Mouse (Mus musculus) heart, adult 18-20 months (tissue): Measurements from ENCODE around the gene Vps8. TPM values are rescaled to one million over a fixed set of nuclear protein-coding genes. Genes with fewer than 3 reads are reported as not detected.

Experiments used
- DNase-seq, 2 experiments: peaks; one replicate each; pipeline ENCODE4 v3.0.0; 2021 to 2022; ENCODE audit warnings: mixed read lengths in 1 of 2
- total RNA-seq, 2 experiments: library from RNA; stranded (reverse); gene quantifications; 2 replicates each; pipeline ENCODE4 v1.2.3; 2021

Vps8 gene
- total RNA-seq, 2 experiments from 2014 or later: 21.3 to 23.6 TPM

DNA sequence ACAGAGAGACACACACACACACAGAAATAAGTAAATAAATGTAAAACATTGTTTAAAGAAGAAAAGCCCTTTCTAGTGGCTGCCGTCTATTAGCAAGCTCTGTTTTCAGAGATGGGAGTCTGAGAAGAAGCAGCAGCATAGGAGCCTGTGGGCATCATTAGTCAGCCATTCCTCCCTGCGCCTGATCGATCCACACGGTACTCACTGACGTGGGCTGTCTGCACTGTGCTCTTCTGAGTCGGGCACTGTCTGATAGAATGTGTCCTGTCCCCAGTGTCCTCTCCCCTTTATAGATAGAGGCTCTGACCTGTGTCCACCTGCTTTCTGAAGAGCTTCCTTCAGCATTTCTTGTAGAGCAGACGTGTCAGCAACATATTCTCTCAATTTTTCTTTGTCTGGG lies 127.5 kb downstream of the Vps8 start:
- DNase-seq: no peak

DNA sequence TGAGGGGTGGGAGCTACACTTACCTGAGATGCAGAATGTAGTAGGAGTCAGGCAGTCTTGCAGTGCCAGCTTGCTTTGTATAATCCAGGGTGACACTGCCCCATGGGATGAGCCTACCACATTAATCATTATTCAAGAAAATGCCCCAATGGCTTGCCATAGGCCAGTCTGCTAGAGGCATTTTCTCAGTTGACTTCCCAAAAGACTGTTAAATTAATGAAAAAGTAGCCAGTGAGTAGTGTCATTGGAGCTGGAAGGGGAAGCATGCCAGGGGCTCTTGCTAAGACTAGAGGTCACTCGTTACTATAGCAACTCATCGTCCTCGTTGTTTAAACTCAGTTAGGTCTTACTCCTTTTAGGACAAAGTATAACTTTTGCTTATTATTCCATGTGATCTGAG lies 130.6 kb downstream of the Vps8 start:
- DNase-seq: no peak

DNA sequence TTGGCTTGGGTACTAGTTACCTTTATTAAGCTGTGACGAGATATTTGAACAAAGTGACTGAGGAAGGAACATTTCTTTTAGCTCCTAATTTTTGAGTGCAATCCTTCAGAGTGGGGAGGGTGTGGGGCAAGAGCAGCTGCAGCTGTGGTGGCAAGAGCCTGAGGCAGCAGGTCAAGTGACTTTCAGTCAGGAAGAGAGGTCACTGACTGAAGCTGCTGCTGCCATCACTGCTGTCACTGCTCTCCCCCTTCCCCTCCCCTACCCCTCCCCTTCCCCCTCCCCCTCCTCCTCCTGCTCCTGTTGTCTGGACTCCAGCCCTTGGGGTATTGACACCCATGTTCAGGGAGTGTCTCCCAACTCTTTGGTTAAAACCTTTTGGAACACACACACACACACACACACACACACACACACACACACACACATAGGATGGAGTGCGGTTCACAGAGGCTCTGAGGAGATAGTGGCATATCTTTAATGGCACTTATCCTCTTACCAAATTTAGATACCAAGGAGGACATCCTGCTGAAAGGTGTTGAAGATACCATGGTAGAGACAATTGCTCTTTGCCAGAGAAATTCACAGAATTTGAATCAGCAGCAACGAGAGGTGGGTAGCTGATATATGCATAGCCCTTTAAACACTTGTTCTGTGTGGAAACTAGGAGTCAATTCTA lies 139.8 kb downstream of the Vps8 start:
- no peak for DNase-seq

DNA sequence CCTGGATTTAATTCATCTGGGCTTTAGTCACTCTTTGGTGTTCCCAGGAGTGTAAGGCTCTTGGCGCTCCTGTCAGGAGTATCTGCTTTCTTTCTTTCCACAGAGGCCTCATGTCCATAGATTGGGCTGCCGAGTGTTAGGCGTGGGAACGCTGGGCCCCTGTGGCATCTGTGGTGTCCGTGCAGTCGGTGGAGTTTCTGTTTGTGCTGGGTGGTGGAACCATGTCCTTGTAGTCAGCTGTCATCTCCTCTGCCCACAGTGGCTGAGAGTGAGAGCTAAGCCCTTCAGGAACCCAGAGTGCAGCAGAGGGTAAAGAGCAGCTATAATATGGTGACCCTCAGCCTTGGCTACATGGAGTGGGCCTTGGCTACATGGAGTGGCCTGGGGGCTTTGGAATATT lies 140.4 kb downstream of the Vps8 start:
- DNase-seq: no peak

DNA sequence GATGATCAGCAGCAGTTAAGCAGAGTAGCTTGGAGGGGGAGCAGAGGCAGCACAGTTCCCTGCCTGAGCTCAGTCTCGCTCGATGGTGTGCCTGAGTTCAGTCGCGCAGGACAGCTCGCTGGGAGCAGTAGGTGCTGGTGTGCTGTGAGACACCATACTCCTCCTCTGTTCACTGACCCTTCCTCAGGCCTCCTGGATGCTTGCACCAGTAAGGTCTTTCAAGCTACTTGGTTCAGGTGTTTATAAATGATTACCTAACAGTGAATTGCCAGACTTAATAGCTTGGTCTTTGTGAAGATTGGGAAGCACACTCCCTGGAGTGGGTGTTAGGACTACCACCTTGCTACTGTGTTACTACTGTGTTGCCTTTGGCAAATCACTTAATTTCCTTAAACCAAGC lies 144.2 kb downstream of the Vps8 start:
- DNase-seq: no peak

DNA sequence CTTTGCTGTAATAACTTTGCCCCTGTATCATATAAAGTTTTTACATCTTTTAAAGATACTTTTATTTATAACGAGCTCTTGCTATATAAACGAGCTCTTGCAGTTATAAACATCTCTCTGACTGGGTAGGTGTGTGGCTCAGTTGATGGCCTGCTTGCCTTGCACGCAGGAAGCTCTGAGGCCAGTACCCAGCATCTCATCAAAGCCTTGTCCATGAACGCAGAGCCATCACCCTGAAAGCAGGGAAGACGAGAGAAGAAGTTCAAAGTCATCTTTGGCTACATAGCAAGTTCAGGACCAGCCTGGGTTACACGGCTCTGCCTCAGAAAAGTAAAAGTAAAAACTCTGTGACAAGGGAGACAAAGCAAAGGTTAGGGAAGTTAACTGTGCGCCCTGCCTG lies 147.0 kb downstream of the Vps8 start:
- no peak for DNase-seq

DNA sequence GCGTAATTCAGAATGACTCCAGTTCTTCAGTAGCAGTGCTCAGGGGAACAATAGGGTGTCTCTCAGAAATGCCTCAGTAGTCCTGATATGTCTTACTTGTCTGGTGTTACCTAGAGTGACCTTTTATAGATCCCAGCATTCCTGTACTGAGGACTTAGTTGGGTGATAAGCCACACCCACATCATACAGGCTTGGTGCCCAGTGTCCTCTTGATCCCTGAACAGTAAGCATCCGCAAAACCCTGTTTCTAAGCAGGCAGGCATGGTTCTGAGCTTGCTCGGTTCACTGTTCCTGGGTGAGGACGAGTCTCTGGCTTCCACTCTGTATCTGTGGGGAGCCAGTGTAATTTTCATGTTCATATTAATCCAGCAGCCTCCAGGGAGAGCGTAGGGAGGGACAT lies 147.9 kb downstream of the Vps8 start:
- DNase-seq: no peak

DNA sequence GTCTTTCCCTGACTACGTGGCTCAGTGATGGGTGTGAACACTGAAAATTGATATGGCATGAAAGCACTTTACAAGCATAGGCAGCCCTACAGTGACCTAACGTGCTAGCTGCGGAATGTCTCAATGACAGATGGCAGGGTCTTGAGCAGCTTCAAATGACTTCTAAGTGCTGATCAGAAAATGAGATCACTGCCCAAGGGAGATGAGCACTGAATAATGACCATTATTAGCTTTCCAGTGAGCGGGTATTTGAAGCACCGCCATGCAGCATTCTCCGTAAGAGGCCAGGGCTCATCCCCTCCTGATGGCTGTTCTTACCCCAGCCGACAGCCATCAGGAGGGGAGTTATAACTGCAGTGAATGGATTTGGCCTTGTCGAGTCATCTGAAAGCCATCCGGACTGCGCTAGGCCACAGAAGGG lies 153.1 kb downstream of the Vps8 start:
- DNase-seq: no peak

DNA sequence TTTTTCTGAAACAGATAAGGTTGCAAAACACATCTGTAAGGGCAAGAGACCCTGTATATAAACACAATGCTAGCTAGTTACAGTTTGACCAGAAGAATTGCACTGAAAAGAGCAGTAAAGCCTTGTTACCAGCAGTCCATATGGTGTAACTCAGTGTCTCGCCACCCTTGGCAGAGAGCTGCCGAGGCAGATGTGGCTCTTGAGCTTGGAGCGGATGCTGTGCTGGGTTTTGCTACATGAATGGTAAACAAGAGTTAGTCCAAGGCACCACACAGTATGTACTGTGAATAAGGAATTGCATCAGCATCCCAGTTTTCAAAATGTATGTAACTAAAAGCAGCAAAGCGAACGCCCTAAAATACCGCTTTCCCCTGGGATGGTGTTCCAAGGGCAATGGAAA lies 166.2 kb downstream of the Vps8 start:
- no peak for DNase-seq

DNA sequence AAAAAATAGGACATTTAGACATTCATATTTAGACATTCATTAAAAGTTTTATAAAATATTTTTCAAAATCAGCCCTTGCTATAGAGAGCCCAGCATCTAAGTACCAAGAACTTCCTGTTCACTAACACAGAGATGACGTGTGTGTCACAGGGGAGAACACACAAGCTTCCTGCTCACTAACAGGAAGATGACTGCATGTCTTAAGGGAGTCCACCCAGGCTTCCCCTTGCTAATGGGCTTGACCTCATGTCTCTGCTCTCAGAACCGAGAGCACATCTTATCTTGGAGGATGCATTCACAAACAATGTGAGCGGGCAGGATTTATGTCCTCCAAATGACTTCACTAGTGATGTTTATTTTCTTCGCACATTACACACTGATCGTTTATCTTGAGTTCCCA lies 167.9 kb downstream of the Vps8 start:
- peak; percentile 36 to 68 for DNase-seq

DNA sequence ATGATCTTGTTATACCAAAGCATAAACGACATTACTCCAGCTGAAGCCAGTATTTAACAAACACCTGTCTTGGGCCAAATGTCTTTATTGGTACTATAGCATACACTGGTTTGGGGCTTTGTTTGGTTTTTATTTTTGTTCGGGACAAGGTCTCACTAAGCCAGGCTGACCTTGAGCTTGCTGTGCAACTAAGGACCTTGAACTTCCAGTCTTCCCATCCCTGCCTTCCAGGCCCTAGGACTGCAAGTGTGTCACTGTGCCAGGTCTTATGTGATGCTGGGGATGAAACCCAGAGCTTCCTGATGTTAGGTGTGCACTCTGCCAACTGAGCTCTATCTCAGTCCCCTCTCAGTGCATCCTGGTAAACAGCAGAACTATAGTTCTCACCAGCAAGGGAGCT lies 168.6 kb downstream of the Vps8 start:
- no peak for DNase-seq

DNA sequence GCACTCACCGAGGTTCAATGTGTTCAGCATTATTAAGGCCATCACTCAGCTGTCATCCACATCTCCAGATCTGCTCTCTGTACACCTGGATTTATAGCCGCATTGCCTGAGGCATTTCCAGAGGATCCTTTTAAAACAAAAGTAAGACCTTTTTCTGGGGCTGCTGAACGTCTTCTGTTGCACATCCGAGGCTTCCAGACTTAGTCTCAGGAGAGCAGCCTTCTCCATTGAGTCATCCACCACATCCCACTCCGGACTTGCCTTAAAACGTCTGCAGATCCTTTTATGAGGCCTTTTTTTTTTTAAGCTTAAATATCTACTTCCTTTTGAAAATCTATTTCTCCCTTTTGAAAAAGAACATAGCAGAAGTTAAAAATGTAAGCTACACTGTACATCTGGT lies 172.6 kb downstream of the Vps8 start:
- no peak for DNase-seq

DNA sequence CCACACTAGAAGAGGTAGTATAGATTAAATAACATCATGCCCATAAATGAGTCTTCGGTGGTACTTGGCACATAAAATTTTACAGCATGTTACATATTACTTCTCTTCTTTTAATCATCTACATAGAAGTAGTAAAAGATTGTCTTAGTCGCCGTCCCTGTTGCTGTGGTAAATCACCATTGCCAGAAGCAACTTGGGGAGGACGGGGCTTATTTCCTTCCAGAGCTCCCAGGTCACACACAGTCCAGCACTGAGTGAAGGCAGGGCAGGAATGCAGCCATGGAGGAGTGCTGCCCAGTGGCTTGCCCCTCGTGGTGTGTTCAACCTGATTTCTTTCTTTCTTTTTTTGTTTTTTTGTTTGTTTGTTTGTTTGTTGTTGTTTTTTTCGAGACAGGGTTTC lies 181.4 kb downstream of the Vps8 start:
- no peak for DNase-seq

DNA sequence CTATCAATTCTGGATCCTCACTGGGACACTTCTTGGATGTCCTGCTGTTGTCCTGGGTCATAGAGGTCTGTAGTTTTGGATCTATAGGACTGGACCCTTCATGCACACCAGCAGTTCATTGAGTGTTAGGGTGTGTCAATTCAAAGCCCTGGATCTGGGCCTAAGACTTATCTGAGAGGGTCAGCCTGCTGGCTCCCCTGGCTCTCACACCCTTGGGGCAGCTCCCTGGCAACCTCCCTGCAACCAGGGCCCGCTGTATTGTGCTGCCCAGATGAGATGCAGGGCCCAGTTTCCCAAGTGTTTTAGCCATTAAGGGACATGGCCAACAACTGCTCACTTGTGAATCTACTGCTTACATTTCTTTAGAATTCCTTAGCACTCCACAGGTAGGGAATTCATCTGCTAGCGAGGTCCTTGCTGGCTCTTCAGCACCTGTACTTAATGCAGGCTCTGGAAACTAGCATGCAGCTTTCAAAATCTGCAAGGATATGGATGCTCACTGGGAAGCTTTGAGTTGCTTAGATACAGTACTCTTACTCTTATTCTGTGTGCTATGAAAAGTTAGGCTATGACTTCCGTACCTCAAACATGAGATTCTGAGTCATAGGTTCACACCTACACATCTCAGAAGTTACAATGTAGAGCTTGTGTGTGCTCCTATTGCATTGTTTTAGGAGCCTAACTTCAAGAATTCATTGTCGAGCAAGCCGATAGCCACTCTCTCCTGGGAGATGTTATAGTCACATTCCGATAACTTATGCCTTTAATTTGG lies 183.5 kb downstream of the Vps8 start:
- no peak for DNase-seq

DNA sequence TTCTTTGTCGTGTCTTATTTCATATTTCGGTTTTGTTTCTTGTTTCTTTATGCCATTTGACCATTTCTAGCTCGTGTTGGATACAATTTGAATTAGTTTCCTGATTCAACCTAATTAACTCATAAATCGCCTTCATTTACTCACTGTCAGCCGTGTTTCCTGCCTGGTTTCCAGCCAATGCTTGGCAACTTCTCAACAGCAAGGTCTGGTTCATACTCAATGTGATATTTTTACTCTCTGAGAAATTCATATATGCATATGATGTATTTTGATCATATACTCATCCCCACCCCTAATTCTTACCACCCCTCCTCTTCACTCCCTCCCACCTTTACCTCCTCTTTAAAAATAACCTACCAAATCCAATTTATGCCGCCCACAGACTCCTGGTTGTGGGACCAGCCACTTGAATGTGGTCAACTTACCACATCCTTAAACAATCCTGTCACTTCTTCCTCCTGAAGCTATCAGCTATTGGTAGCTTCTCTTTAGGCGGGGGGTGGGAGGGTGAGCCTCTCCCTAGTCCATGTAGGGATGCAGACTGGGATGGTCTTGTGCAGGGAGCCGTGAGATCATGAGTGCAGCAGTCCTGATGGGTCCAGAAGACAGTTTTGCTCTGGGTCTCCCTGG lies 184.2 kb downstream of the Vps8 start:
- DNase-seq: no peak

DNA sequence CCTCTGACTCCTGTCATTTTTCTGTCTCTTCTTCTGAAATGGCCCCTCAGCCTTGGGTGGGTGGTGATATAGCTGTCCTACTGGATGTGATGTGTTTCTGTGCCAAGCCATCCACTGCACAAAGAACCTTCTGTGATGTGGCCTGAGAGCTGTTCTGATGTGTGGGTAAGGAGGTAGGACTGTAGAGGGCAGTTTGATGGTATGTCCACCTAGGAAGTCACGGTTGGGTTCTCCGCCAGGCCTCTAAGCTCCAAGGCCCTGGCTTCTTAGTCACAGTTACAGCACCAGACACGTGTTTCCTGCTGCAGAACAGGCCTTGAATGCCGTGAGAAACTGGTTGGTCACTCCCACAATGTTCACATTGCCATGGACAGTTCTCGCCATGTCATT lies 184.7 kb downstream of the Vps8 start:
- no peak for DNase-seq

DNA sequence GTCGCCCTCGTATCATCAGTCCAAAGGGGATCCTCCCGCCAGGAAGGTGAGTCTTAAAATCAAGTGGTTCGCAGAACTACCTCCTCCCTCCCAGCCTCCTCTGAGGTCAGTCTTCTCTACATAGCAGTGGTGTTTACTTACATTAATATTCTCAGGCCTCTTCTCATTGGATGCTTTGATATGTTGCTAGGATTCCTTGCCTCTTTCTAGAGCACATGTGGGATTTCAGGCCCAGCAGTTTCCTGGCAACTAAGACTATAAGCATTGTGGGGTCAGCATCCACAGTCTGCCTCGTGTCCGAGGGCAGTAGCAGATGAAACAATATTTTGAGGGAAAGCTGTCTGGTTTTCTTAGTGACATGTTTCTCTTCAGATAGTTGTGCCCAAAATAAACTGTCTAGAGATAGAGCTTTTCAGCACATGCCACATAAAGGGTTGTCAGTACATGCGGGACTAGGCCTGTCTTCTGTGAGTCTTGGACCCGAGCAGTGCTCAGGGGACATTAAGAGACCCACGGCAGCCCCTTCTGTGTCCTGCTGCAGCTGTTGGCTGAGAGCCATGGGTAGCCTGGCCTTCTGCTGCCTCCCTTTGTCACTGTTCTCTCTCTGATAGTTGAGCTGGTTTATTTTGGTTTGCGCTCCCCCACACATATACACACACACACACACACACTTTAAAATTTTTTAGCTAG lies 185.4 kb downstream of the Vps8 start:
- DNase-seq: peak in 1 of 2 experiments; percentile 7

DNA sequence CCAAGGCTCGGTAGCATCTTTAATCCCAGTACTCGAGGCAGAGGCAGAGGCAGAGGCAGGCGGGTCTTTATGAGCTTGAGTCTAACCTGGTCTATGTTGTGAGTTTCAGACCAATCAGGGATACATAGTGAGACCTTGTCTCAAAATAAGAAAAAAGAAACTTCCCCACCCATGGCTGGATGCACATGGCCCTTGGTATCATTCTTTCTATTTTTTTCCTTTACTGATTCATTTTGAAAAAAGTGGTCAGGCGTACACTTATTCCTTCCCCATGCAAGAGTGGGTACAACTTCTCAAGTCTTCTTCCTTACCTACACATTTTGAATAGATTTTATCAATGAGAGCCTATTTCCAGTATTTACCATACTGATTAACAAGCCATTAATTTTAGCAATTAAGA lies 187.6 kb downstream of the Vps8 start:
- no peak for DNase-seq

DNA sequence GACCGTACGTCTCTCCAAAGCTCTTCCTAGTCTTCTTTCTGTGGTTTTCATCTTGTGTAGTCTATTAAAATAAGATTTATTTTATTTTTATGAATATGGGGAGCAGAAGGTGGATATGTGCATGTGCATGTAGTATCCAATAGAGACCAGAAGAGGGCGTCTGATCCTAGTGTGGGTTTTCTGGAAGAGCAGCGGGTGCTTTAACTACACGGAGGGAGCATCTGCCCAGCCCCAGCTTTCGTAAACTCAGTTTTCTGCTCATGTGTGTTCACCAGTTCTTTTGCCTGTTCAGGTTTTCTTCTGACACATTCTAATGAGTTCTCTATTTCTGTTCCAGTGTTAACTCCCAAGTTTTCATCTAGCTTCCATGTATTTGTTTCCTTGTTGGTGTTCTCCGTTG lies 192.9 kb downstream of the Vps8 start:
- DNase-seq: peak; percentile 43 to 44

DNA sequence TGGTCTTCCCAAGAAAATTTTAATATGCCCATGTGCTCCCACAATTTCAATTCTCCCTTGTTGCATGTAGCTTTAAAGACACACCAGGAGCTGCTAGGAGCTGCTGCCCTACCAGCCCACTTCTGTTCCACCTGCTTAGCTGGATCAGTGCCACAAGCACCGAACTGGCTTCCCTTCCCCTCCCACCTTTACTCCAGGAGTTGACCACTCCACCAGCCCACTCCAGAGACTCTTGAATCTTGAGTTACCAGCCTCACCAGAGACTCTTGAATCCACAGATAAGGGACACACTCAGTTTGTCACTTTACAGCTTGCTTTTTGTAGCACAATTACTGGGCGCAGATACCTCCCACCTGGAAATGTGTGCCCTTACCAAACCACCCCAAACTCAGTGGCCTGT lies 197.7 kb downstream of the Vps8 start:
- no peak for DNase-seq

DNA sequence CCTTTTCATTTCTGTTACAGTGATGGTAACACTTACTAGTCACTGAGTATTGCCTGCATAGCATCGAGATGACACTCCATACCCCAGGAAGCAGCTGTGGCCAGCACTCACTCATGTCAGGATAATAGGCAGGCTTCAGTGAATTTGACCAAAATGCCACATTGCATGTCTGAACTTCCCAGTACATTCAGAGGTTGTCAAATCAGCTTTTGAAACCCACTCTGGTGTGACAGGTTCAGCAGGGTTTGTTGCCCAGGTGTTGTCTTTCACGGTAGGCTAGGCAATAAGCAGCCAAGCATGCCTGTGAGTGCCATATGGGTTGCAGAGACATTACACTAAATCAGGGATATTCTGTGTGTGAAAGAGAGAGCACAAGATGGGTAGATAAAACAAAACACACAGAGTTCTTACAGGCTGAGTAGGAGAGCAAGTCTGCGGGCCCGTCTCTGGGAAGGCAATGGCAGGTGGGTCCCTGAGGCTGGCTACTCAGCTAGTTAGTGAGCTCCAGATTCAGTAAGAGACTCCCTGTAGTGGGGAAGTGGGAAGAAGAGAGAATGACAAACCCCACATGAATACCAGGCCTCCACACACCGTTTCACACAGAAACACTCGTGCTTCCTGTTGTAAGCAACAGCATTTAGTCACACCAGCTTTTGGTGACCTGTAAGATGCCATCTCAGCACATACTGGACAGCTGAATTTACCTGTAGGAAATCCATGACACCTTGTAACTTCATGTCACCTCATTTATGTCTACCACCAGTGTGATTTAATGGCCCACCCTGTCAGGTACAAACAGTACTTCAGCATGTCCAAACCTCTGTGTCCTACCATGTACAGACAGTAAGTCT lies 203.1 kb downstream of the Vps8 start:
- no peak for DNase-seq

DNA sequence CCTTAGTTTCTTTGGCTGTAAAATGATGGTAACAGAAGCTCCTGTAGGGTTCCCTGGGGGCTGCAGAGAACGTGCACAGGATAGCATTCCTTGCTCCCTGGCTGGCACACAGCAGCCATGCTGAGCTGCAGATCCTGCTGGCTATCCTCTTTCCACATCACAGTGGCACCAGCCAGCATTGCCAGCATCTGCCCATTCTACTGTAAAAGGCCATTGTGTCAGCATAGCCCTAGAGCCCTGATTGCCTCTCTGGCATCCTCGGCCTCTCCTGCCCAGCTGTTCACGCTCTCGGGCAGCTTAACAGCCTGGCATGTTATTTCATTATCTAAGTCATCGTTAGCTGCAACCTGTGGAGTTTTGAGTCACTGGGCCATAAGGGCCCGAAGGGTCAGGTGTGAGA lies 204.3 kb downstream of the Vps8 start:
- no peak for DNase-seq
